Mouse (Mus musculus): Measurements from ENCODE around the gene Ube2v1. TPM values are rescaled to one million over a fixed set of nuclear protein-coding genes. Genes with fewer than 3 reads are reported as not detected.
A peak's percentile ranks its signal among the peaks of the same experiment; 100 is the strongest.

Ube2v1 gene
- total RNA-seq, 2 experiments from 2014 or later, result 217 TPM

DNA sequence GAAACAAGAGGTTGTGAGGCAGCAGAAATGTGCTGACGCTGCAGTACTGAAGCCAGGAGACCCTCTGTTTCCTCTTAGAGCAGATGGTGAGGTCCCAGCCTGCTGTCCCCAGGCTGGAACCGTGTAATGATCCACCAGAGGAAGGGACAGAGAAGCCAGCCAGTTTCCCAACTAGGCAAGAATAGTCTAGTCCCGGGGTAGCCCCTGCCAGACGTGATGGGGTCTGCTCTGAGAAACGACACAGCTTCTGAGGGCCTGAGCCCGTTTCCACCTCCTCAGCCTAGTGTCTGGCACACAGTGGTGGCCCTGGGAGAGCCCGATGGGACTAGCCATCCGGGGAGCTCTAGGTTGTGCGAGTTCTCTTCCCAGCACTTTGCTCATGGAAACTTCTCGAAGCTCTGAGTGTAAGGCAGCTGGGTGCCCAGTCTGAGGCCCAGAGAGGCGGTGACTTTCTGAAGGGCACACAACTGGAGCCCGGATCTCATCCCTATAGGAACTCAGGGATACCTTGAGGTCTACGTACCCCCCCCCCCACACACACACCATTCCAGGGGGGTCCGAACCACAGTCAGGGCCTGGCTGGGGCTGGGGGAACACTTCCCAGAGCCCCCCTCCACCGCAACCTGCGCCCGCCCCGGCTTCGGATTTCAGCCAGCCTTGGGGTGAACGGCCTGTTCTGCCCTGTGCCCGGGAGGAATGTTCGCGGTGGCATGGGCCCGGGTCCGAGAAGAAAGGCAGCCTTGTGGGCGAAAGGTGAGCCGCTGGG, 35.0 kb downstream of the Ube2v1 start:
- peak; percentile 42 for DNase-seq
- intact Hi-C loops (cut with DNase I), result no loop called here

DNA sequence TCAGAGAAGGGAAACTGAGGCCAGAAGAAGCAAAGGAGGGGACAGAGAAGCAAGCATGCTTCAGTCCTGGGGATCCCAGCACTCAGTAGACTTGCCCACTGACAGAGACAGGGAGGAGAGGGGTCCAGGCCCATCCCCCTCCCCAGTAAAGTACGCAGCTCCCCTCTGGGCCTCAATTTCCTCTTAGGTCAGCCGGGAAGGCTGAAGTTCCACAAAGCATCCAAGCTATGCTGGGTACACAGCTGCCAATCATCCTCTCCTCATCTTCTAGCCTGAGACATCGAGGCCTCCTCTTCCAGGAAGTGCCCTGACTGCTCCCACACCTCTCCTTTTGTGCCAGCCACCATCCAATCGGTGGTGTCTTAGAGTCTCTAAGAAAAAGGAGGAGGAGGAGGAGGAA, 35.6 kb downstream of the Ube2v1 start:
- intact Hi-C loops (cut with DNase I), result no loop called here
- no peak for DNase-seq

DNA sequence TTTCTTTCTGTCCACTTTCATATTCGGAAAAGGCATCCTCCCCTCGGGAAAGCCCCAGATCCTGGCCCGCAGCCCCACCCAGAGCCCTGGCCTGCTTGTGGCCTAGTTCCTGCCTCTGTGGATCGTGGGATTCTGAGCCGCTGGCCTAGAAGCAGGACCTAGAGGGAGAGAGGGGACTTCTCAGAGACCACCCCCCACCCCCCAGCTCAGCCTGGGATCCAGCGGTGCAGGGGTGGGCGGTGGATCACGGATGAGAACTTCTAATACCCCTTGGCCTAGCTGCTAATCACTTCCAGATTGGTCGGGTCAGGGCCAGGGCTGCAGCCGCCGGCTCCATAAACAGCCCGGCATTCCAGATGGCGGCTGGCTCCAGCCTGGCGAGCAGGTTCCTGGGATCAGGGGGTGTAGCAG, 36.1 kb downstream of the Ube2v1 start:
- peak; percentile 75 for DNase-seq
- intact Hi-C loops (cut with DNase I), result no loop called here

GRCm38 (mm10) chr2:167594444-167594934, 37.4 kb downstream of the Ube2v1 start:
- intact Hi-C loops (cut with DNase I), result no loop called here
- peak; percentile 80 for DNase-seq

GRCm38 (mm10) chr2:167593551-167594250, 38.2 kb downstream of the Ube2v1 start:
- intact Hi-C loops (cut with DNase I), result no loop called here
- no peak for DNase-seq

DNA sequence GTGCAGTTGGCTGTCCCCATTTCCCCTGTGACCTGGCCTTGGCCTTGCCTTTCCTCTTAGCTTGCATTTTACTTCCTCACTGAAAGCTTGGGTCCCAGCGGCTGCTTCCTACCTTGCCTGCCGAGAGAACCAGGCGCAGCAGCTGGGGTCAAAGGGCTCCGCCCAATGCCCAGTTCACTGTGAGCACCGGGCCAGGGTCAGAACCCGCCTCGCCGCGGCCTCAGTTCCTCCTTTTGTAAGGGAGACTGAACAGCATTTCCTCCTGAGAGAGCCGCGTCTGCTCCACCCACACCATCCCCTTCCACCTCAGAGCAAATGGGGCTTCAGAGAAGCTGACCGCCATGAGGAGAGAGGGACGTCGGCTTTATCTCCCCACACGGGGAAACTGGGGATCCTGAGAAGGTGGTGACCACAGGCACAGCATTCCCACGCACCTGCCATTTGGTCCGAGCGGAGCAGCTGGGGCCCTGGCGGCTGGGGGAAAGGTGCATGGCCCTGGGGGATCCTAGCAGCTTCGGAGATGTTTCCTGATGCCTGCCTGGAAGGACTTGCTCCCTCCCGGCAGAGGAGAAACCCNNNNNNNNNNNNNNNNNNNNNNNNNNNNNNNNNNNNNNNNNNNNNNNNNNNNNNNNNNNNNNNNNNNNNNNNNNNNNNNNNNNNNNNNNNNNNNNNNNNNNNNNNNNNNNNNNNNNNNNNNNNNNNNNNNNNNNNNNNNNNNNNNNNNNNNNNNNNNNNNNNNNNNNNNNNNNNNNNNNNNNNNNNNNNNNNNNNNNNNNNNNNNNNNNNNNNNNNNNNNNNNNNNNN, 42.9 kb downstream of the Ube2v1 start:
- intact Hi-C loops (cut with DNase I), result no loop called here
- no peak for DNase-seq

DNA sequence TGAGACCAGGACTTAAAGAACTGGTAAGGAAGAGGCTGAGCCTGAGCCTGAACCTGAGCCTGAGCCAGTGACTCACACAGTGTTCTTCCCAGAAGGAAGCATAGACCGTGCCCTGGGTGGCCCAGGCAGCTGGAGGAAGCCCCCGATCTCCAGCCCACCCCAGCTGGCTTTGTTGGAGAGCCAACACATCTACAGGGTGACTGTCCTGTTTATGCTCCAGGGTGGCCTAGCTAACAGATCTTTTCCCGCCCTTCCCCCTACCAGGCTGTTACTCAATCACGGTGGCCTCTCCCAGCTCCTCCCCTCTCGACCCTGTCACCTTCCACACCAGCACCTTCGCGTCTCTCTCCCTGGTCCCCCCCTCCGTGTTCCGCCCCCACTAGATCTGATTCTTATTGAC, 44.9 kb downstream of the Ube2v1 start:
- DNase-seq, result peak; percentile 46
- intact Hi-C loops (cut with DNase I), result no loop called here

GRCm38 (mm10) chr2:167586041-167586440, 45.9 kb downstream of the Ube2v1 start:
- intact Hi-C loops (cut with DNase I), result no loop called here
- DNase-seq, result no peak

DNA sequence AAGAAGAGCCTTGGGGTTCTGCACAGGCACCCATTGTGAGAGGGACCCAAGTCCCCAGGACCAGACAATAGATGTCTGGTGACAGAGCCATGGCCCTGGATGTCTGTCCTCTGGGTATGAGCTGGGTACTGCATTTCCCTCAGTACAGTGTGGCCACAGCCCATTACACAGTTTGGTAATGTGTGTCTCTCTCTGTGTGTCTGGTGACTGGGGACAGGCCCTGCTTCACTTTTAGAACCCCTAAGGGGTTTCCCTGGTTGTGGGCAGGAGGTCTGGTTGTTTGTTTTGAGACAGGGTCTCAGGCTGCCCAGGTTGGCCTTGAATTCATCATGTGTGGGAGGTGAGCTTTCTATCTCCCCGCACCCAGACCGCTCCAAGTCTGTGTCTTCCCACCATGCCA, 46.6 kb downstream of the Ube2v1 start:
- no peak for DNase-seq
- intact Hi-C loops (cut with DNase I), result no loop called here

GRCm38 (mm10) chr2:167583161-167583952, 48.5 kb downstream of the Ube2v1 start:
- intact Hi-C loops (cut with DNase I), result no loop called here

DNA sequence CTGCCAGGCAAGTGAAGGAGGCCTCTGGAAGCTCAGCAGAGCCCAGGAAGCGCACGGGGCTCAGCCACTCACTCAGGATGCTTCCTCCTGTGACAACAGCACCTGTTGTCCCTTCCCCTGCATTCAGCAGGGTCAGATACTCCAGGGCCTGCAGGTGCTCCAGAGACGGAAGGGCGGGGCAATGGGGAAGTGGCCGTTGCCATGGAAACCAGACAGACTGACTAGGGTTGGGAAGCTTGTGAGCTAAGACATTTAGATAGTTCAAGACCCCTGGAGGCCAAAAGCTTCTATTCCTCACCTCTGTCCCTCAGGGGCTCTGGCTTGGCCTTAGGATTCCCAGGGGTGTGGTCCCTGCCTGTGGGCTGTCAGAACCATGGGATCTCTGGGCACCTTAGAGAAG, 53.4 kb downstream of the Ube2v1 start:
- DNase-seq, result no peak
- intact Hi-C loops (cut with DNase I), result no loop called here

More at GRCm38 (mm10) chr2:167583161-167583952, 48.5 kb downstream of the Ube2v1 start:
- DNase-seq, result no peak

GRCm38 (mm10) chr2:167577186-167577785, 54.6 kb downstream of the Ube2v1 start:
- no peak for DNase-seq
- intact Hi-C loops (cut with DNase I), result no loop called here

DNA sequence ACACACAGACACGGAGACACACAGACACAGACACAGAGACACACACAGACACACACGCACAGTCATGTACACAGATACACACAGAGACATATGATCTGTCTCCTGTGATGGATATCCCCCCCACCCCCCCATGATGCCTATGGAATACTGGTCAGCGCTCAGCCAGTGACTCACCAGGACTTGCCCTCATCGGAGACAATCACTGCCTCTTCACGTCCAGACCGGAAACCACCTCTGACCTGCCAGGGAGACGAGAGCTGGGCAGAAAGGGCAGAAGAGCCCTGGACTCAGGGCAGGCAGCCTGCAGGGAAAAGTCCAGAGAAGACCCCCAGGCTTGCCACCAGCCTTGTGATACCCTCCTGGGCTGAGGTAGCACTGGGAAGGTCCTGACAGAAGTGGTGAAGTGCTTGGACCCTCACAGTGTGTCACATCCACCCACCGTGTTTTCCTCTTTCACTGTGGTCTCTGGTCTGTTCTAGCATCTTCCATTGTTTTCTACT, 55.7 kb downstream of the Ube2v1 start:
- no peak for DNase-seq
- intact Hi-C loops (cut with DNase I), result no loop called here

DNA sequence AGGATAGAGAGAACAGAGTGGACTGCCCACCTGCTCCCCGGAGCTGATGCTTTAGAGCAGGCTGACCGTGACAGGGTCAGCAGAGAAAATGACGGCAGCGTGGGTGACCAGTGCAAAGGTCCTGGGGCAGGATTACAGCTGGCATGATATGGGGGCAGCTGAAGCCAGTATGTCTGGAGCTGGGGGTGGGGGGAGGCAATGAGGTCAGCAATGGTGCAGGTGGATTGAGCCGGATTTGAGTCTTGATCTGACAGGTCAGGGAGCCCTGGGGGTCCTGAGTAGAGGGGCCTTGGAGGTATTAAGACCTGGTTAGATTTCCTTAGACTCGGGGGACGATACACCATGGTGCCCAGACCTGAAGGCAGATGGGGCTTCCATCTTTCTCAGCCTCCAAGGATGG, 56.3 kb downstream of the Ube2v1 start:
- intact Hi-C loops (cut with DNase I), result no loop called here
- DNase-seq, result no peak

DNA sequence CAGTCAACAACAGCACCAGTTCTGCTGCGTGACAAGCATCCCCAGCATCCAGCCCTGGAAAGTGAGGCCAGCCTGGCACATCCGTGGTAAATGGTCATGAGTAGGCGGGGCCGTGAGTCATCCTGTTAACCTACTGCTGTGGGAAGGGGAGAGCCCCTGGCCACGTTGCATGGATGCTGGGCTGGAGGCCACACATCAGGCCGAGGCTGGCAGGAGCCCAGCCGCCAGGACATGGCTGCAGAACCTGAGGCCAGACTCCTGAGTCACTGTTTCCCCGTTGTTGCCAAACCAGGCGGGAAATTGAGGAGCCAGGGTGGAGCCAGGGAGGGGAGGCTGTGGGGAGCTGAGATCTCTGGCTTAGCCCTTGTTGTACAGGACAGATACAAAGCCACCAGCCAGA, 57.1 kb downstream of the Ube2v1 start:
- DNase-seq, result no peak
- intact Hi-C loops (cut with DNase I), result no loop called here

DNA sequence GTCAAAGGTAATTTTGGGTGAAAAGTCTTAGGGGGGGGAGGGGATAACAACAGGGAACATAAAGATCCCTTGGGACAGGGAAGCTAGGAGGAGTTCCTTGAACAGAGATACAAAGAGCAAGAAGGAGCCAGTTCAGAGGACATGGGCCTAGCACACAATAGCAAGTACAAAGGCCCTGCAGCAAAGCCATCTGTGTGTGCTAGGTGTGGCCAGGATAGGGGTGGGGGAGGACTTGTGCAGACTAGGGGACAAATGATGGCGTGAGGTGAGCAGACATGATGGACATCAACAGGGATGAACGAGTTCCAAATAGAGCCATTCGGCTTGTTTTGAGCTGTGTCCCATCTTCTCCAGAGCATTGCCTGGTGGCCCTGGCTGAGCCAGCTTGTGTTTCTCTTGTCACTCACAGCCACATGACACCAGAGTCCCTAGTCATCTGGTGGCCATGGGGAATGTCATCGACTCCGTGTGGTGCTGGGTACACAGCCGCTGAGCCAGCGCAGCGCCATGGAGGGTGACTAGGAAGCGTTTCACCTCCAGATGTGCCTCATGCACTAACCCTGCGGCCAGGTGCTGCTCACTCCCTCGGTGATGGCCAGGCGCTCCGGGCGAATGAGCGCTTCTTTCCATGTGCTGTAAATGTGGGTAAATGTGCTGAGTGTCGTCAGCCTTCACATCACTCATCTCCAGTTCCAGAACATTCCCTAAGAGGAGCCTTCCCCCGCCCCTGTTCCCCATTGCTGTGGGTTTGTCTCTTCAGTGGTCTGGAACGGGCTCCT, 60.3 kb downstream of the Ube2v1 start:
- intact Hi-C loops (cut with DNase I), result no loop called here

DNA sequence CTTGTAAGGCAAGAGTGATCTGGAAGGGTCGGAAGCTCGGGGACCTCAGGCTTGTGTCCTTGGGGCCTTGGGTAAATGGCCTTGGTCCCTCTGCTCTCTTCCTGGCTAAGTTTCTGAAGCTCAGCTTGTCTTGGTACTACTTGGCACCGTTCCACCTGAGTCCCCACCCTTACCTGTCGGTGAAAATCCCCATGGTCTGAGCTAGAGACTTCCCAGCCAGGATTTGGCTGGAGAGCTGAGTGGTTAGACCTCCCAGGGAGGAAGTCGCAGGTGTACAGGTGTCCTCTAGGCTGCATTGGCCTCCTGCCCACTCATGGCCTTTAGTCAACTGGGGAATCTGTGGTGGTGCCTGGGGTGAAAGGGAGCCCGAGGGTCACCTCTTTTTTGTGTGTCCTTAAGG, 61.1 kb downstream of the Ube2v1 start:
- DNase-seq, result no peak
- intact Hi-C loops (cut with DNase I), result no loop called here

More for the DNA sequence above, 60.3 kb downstream of the Ube2v1 start:
- no peak for DNase-seq

- intact Hi-C loops (cut with DNase I), result no loop called here
Measured at GRCm38 (mm10) chr2:167569934-167570651, 61.8 kb downstream of the Ube2v1 start.

More at GRCm38 (mm10) chr2:167569934-167570651, 61.8 kb downstream of the Ube2v1 start:
- DNase-seq, result no peak

Data from left cerebral cortex, postnatal 4 days (tissue).